Mouse (Mus musculus): Measurements from ENCODE around the gene Ppip5k1. TPM values are rescaled to one million over a fixed set of nuclear protein-coding genes. Genes with fewer than 3 reads are reported as not detected.

Gene Ppip5k1
- polyA plus RNA-seq, 2 experiments from 2014 or later = 6.8 to 9.5 TPM

Other genes starting within 250 kb of the Ppip5k1 start
- under 1 TPM in 1 of 2 experiments, not detected in 1; 0.30 TPM for gene Tgm7, start 245.6 kb downstream of the Ppip5k1 start, polyA plus RNA-seq (2017; shearing (Covaris generic))
- gene Adal, start 215.0 kb downstream of the Ppip5k1 start, polyA plus RNA-seq (2017; shearing (Covaris generic)) = 10 to 100 TPM; 15.3 to 25.7 TPM
- gene Lcmt2, start 214.7 kb downstream of the Ppip5k1 start, polyA plus RNA-seq (2017; shearing (Covaris generic)) = 10 to 100 TPM in 1 of 2 experiments, 1 to 10 TPM in 1; 6.7 to 12.3 TPM
- 100 to 1,000 TPM in 1 of 2 experiments, 10 to 100 TPM in 1; 92.2 to 131 TPM for gene Tubgcp4, start 184.7 kb downstream of the Ppip5k1 start, polyA plus RNA-seq (2017; shearing (Covaris generic))
- gene Zscan29, start 184.3 kb downstream of the Ppip5k1 start, polyA plus RNA-seq (2017; shearing (Covaris generic)) = 10 to 100 TPM; 30.4 to 44.1 TPM
- gene Trp53bp1, start 84.0 kb downstream of the Ppip5k1 start, polyA plus RNA-seq (2017; shearing (Covaris generic)) = 10 to 100 TPM; 31.6 to 38.7 TPM
- gene Map1a, start 65.8 kb downstream of the Ppip5k1 start, polyA plus RNA-seq (2017; shearing (Covaris generic)) = under 1 TPM; 0.03 to 0.09 TPM
- not detected for gene Ckmt1, start 2.3 kb upstream of the Ppip5k1 start, polyA plus RNA-seq (2017; shearing (Covaris generic))
- gene Strc, start 31.8 kb upstream of the Ppip5k1 start, polyA plus RNA-seq (2017; shearing (Covaris generic)) = under 1 TPM; 0.10 to 0.35 TPM
- gene Pdia3, start 58.4 kb upstream of the Ppip5k1 start, polyA plus RNA-seq (2017; shearing (Covaris generic)) = 100 to 1,000 TPM; 665 to 860 TPM
- gene Catsper2, start 58.4 kb upstream of the Ppip5k1 start, polyA plus RNA-seq (2017; shearing (Covaris generic)) = 1 to 10 TPM; 2.3 to 3.4 TPM
- gene Ell3, start 88.9 kb upstream of the Ppip5k1 start, polyA plus RNA-seq (2017; shearing (Covaris generic)) = 1 to 10 TPM; 1.6 to 1.7 TPM
- 100 to 1,000 TPM; 677 to 841 TPM for gene Serf2, start 93.8 kb upstream of the Ppip5k1 start, polyA plus RNA-seq (2017; shearing (Covaris generic))
- gene Hypk, start 97.9 kb upstream of the Ppip5k1 start, polyA plus RNA-seq (2017; shearing (Covaris generic)) = 100 to 1,000 TPM; 114 to 126 TPM
- gene Serinc4, start 101.4 kb upstream of the Ppip5k1 start, polyA plus RNA-seq (2017; shearing (Covaris generic)) = under 1 TPM in 1 of 2 experiments, not detected in 1; 0.33 TPM
- 10 to 100 TPM; 88.2 to 89.2 TPM for gene Mfap1b, start 118.7 kb upstream of the Ppip5k1 start, polyA plus RNA-seq (2017; shearing (Covaris generic))
- gene Mfap1a, start 151.3 kb upstream of the Ppip5k1 start, polyA plus RNA-seq (2017; shearing (Covaris generic)) = 10 to 100 TPM; 28.6 to 43.0 TPM
- gene Wdr76, start 151.3 kb upstream of the Ppip5k1 start, polyA plus RNA-seq (2017; shearing (Covaris generic)) = 10 to 100 TPM in 1 of 2 experiments, 1 to 10 TPM in 1; 7.2 to 11.2 TPM

All from CD4-positive, CD25-positive, alpha-beta regulatory T cell, adult 4 months (primary cell).